Mouse (Mus musculus): ENCODE data around the gene Gm4763.
"Not testable (repeated sequence)": the region's sequence is repeated elsewhere in the genome, so short reads cannot be mapped to it uniquely, and the experiment has no call there.

The Gm4763 gene
- long read RNA-seq, experiment 1, result 0 reads
- long read RNA-seq, experiment 2, result 0 reads

DNA sequence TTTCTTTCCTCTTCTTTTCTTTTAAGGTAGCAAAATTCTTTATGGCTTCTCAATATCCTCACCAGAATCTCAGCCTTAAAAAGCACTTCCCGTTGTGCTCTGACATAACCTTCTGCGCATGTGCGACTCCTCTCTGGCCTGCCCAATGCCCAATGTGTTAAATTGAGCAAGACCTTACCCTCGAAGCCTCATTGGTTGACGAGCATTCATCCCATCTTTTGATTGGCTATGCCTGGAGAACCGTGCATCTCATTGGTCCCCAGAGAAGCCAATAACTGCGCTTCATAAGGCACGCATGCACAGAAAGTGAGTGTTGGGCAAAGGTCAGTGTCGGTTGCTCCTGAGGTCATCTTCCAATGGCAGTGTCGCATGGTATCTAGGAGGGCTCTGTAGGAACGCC lies at the start of gene Gm4763:
Gene Gm4763 (minus strand): TSS at position 101 of the 400 bp plus-strand sequence.
- intact Hi-C loops (cut with DNase I), result not testable (repeated sequence)

- intact Hi-C loops (cut with DNase I), result no loop called here
Measured at GRCm38 (mm10) chr7:24776145-24776544, 49.4 kb upstream of the Gm4763 start.

- intact Hi-C loops (cut with DNase I), result no loop called here
Measured at GRCm38 (mm10) chr7:24773942-24774535, 47.3 kb upstream of the Gm4763 start.

GRCm38 (mm10) chr7:24771361-24771760 lies 44.7 kb upstream of the Gm4763 start:
- intact Hi-C loops (cut with DNase I), result no loop called here

- intact Hi-C loops (cut with DNase I), result no loop called here
Measured at GRCm38 (mm10) chr7:24762574-24762973, 35.9 kb upstream of the Gm4763 start.

DNA sequence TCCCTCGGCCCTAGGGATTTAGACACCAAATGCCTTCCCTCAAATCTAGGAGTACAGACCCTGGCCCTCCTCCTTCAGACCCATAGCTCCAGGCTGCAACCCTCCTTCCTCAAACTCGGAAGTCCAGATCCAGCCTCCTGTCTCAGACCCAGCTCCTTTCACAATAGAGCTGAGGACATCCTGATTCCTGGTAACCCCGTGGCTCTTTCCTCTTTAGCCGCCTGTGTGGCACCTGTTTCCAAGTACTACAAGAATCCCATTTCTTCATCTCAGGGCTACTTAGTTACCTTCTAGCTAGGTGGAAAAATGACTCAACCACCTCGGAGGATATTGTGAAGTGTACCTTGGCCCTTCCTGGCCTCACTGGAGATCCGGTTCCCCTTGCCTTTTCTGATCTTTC lies 34.5 kb upstream of the Gm4763 start:
- intact Hi-C loops (cut with DNase I), result no loop called here

DNA sequence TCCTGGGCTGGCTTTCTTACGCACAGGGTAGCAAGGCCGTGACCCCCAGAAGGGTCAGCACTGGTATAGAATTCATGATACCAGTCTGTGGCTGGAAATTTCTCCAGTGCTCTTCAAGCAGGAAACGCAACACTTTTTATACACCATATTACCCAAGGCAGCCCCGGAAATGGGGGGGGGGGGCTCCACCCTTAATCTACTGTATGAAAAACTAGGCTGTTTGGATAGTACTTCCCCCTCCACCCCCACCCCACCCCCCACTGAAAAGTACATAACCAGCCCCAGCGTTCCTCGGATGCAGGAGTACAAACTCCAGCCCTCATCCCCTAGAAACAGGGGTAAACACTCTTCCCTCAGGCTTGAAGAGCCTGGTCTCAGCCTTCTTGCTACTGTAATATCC lies 33.5 kb upstream of the Gm4763 start, which contains the start of gene Cd177:
Gene Cd177 (minus strand): TSS at position 101 of the 400 bp plus-strand sequence.
- intact Hi-C loops (cut with DNase I), result no loop called here

DNA sequence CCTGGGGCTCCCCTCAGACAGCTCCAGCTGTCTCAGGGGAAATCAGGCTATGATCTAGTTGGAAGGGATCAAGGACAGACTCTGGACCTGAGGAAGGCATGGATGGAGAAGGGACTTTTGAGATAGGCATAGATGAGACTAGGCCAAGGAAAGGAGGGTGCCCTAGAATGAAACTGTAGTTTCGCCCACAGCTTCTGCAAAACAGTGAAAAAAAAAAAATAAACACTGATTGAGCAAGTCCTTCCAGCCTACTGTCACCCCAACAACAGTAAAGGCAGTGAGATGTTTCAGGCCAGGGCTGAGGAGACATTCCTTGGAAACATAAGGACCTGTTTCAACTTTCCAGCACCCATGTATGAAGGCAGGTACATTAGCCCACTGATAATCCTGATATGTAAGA lies 31.8 kb upstream of the Gm4763 start:
- intact Hi-C loops (cut with DNase I), result no loop called here

- intact Hi-C loops (cut with DNase I), result no loop called here
Measured at GRCm38 (mm10) chr7:24753476-24753875, 26.8 kb upstream of the Gm4763 start.

- intact Hi-C loops (cut with DNase I), result no loop called here
Measured at GRCm38 (mm10) chr7:24751610-24752009, 24.9 kb upstream of the Gm4763 start.

DNA sequence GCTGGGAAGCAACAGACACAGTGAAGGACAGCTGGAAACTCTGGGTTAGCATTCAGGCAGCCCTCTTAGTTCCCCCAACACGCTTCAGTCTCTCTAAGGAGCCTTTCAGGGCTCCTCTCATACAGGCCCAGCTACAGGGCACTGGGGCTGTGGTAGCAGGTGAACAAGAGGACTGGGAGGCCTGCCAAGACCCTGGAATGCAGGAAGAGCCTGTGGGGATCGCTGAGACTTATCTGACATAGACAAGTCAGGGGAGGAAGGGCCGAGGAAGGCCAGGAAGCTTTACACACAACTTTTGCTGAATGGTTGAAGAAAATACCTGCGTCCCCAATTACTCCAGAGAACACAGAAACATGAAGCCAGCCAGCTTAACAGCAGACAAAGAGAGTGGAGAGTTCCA lies 24.0 kb upstream of the Gm4763 start:
- intact Hi-C loops (cut with DNase I), result no loop called here

GRCm38 (mm10) chr7:24735970-24736670 lies 9.4 kb upstream of the Gm4763 start:
- intact Hi-C loops (cut with DNase I), result no loop called here

DNA sequence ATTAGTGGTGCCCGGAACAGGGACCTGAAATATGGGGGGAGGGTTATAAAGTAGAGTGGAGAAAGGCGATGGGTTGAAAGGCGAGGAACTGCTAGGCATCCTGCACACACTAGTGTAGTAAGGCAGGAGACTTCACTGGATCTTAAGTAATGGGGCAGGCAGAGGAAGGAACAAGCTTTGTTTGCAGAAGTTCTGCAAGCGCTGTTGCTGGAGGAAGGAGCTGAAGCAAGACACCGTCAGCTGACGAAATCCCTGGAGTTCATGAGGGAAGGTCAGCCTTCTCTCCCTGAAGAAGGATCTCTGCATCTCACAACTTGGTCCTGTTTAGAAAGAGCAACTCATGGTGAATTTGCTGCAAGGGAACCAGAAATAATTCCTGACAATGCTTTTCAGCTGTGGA lies 11.7 kb downstream of the Gm4763 start:
- intact Hi-C loops (cut with DNase I), result no loop called here

- intact Hi-C loops (cut with DNase I), result no loop called here
Measured at GRCm38 (mm10) chr7:24708832-24709292, 17.8 kb downstream of the Gm4763 start, which contains the start of gene BC049730. Gene BC049730 (plus strand): TSS chr7:24709242.

- intact Hi-C loops (cut with DNase I), result not testable (repeated sequence)
Measured at GRCm38 (mm10) chr7:24702841-24703240, 23.9 kb downstream of the Gm4763 start.

GRCm38 (mm10) chr7:24697891-24698290 lies 28.8 kb downstream of the Gm4763 start:
- intact Hi-C loops (cut with DNase I), result not testable (repeated sequence)

GRCm38 (mm10) chr7:24692693-24693092 lies 34.0 kb downstream of the Gm4763 start:
- intact Hi-C loops (cut with DNase I), result not testable (repeated sequence)

- intact Hi-C loops (cut with DNase I), result not testable (repeated sequence)
Measured at GRCm38 (mm10) chr7:24687519-24687918, 39.2 kb downstream of the Gm4763 start.

DNA sequence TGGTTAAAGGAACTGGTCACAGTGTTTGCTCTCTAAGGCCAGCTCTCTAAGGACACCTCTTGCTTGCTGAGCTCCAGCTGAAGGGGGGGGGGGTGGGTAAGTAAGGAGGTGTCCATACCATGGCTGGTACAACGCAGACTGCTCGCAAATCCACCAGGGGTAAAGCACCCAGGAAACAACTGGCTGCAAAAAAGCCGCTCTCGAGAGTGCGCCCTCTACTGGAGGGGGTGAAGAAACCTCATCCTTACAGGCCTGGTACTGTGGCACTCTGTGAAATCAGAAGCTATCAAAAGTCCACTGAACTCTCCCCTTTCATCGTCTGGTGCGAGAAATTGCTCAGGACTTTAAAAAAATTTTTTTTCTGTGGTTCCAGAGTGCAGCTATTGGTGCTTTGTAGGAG lies 42.6 kb downstream of the Gm4763 start:
- intact Hi-C loops (cut with DNase I), result not testable (repeated sequence)

GRCm38 (mm10) chr7:24676575-24676974 lies 50.1 kb downstream of the Gm4763 start, which contains the start of gene Tex101:
Gene Tex101 (minus strand): TSS chr7:24676675.
- intact Hi-C loops (cut with DNase I), result no loop called here

DNA sequence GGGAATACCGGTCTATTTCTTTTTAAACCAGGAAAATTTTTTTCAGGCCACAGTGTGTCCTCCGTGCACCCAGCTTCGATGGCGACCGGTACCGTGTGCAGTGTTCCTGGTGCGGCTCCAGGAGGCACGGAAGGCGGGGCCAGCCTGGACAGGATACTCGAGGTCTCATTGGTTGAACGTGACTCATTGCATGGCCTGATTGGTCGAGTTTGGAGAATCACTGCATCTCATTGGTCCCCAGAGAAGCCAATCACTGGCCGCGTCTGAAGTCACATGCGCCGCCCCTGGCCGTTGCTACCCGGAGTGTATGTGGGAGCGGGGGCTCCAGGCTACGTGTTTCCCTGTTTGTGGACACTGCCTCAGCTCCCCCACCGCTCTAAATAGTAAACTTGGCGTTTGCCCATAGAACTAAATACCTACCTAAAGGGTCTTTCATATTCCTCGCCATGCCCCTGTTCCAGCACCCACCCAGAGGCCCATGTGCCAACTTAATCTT lies 54.7 kb downstream of the Gm4763 start:
- intact Hi-C loops (cut with DNase I), result no loop called here
